Mouse (Mus musculus) MEL-GATA-1-ER (cell line): ENCODE data around the gene Rnf114.

ENCODE experiments used
- DNase-seq: peaks from one replicate; pipeline ENCODE4 v3.0.0-alpha.2; 2012; ENCODE audit warnings: low read depth; ENCODE audit errors: extremely low read depth

Rnf114 gene

DNA sequence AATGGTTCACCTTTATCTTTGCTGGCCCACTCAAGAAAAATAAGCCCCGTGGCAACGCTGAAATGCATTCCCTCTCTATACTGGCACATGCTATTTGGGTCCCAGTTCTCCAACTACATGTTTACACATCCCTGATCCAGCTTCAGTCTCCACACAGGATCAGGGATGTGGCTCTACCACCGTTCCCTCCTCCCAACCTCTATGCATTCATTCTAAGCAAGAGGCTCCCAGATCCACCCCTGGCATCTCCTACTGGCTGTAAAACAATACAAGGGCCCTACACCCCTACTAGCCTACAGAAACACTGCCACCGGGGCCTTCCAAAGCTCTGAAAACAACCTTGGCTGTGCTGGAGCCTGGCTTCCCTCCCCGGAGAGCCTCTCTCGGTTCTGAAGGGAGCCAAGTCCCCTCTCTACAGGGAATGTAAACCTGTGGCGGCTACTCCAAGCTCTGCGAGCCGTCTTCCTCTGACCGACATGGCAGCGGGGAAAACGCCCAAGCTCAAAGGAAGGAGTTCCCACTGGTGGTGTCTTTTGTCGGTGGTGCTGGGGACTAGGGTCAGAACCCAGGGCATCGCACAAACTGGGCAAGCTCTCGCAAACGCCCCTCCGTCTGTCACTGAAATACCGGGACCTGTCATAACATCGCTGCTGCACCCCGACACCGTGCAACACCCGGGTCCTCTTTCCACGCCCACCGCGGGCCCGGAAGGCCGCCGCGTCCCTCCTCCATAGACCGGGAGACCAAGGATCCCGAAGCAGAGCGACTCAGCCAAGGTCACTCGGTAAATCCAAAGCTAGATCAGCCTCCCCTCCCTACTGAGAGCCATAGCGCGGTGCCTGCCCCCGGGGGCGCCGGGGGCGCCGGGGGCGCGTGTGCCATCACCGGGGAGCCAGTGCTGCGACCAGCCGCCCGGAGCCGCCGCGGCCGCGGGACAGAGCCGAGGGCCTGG is at the start of gene Rnf114:
Gene Rnf114 (plus strand): TSS at position 889 of the 952 bp plus-strand sequence.
- DNase-seq = no peak

DNA sequence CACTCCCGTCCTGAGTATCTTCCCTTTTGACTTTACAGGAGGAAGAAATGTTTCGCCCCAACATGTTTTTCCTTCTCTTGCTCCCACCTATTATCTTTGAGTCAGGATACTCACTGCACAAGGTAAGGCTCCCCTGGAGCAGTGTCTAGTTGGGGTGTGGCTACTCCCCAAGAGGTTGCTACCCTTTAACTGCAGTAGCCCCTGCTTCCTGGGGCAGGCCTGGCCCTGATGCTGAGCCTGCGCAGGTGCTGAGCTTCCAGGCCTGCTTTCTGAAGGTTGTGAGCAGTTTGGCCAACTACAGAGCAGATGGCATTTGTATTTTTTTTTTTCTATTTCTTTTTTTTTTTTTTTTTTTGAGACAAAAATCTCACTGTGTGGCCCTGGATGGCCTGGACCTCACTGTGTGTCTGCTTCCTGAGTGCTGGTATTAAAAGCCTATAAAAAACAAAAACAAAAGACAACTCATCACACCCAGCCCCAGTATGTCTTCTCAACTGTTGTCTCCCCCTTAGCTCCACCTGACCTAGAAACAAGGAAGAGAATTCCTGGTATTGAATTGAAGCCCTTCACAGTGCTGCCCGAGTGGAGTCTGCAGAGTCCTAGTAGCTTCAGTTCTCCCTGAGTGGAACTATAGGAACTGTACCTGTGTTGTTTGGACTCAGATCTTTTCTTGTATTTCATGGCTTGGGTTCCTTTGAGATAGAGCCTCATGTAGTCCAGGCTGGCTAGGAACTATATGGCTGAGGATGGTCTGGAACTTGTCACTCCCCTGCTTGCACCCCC is 48.8 kb upstream of the Rnf114 start:
- DNase-seq = no peak

DNA sequence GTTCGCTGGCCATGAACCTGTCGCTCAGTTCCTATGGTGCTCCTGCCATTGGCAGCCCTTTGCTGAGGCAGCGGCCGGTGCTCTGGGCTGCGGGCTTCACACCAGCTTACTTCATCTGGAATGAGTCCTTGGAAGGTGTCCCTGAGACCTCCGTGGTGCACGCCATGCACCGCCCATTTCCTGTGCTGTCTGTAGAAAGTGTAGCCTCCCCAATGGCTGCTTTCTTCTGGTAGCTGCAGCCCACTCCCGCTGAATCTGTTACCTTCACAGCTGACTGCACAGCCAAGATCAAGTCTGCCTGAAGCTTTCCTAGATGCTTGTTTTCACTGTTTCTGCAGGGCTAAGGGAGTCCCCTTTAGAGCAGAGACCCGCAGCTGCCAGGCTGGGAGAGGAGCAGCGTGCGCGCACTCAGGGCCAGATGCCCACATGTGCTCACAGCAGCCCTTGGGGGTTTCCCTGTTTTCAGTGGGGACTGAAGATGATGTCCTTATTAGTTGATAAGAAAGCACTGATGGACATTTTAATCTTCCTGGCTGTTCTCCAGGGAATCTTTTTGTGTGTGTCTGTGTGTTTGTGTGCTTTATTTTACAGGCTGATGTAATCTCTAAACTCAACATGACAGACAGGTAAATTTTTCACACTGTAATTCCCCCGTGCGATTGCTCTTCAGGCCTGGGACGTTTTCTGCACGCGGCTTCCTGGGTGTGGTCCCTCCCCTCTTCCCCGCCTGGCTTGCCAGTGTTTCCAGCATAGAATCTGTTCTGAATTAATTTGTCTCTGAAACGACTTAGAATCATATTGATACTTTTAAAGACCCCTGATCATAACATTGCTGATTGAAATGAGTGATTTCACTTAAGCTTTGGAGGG is 46.3 kb upstream of the Rnf114 start:
- DNase-seq = no peak

DNA sequence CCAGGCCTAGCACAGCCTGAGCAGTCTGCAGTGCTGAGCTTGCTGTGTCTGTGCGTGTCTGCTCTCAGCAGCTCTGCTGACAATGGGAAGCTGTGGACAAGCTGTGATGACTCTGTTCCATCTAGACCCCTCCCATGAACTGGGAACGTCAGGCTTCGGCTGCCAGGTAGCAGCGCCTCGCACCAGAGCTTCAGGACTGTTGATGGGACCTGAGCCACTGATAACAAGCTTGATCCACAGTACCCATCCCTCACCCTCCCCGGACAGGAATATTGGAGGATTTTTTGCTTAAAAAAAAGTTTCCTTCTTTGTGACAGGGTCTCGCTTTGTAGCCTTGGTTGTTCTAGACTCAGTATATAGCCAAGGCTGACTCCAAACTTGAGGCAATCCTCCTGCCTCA is 45.2 kb upstream of the Rnf114 start:
- DNase-seq = no peak

DNA sequence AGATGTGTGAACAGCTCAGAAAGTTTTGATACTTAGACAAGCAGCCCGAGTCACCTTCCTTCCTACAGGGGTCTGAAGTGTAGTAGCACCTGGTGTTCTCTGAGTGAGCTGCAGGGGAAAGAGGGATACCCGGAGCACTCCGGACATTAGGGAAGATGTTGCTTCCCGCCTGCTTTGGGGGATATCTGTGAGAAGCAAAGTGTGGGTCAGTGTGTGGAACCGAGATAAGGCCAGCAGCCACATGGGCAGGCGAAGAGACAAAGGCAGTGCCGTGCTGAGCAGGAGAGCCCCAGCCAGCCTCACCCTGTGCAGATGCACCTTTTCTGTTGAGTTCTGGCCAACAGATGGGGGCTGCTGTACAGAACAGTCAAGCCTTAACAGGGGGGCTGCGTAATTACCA is 44.8 kb upstream of the Rnf114 start:
- no peak for DNase-seq

DNA sequence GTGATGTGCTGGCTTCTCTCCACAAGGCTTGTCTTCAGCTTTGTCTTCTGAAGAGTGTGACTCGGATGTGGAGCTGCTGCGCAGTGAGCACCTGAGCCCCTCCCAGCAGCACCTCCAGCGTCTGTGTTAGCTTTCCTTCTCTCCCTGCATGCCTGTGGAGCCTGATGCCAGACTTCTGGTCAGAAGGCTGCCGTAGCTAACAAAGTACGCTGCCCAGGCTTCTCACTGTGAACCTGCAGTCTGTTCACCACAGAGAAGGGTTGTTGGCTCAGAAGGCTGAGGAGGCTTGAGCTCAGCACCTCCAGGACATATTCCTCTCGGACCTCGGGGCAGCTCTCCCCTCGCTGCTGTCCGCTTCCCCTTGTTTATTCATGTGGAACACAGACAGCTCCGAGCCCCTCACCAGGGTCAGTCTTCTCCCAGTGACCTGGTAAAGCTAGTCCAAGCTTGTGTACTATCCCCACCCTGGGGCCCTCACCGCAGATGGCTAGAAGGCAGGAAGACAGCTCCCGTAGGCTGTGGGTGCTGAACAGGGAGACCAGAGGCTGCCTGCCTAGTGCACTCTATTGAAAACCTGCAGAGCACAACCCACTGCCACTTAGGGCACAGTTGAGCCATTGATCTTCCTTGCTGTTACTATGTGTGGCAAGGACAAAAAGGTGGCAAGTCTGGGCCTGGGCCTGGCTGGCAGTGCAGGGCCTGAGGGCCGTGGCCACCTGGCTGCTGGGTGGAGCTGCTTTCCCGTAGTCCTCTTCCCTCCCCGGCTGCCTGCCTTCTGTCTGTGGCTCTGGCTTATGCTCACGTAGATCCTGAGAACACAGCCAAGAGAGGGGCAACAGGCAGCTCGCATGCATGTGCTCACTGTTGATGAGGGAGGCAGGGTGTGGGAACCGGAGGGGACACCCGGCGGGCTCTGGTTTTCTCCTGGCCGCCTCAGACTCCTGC is 42.8 kb upstream of the Rnf114 start:
- DNase-seq = no peak

DNA sequence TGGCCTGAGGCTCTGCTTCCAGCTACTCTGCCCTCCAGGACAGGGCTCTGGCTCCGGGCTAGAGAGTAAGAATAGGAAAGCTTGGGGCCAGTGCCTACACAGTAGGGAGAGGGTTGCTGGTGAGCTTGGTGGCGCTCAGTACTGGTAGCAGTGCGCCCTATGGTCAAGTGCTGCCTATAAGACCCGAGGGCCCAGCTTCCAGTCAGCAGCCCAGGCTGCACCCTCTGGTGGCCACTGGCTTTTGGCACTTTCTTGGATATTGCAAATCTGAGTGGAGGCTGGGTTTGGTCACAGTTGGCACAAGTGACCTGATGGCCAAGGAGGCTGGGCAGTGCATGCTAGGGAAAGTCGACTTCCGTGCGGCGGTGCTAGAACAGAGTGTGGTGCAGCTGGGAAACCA is 41.8 kb upstream of the Rnf114 start:
- no peak for DNase-seq

DNA sequence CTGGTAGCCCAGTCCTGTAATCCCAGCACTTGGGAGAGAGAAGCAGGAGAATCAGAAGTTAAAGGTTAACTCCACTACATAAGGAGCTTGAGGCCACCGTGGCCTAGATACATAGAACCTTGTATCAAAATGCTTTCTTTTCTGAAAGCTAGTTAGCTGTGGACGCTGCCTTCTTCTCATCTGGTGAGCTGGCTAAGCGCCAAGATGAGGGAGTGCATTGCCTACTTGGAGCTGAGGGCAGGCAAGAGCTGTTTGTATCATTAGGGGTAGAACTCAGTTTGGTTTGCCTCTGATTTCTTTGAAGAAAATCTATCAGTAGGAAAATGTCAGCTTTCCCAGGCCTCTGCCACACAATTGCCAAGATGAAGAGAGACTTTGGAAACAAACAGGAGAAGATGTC is 38.6 kb upstream of the Rnf114 start:
- no peak for DNase-seq

DNA sequence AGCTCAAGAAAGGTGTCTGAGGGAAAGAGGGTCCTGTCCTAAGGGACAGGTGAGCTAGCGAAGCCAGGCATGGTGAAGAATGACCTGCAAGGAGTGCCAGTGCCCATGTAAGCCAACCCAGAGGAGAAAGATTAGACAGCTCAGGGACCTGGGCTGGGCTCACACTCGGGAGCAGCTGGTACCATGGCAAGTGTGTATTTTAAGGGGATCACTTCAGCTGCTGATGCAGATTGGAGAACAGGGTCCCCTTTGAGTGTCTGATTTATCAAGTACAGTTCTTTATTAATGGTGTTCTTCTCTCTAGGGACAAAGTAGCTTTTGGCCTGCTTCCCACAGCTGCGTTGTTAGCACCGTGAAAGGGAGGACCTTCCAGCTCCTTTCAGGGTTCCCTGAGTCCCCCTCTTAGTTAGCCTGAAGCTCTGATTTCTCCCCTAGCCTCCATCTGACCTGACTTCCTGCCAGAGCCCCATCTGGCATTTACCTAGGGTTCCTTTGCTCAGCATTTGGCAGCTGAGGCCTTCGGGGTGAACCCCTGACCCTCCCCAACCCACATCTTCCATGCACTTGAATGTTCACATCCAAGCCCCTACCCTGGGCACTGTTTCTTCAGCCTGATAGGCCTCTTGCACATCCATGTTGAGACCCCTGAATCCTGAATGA is 36.0 kb upstream of the Rnf114 start:
- DNase-seq = no peak

DNA sequence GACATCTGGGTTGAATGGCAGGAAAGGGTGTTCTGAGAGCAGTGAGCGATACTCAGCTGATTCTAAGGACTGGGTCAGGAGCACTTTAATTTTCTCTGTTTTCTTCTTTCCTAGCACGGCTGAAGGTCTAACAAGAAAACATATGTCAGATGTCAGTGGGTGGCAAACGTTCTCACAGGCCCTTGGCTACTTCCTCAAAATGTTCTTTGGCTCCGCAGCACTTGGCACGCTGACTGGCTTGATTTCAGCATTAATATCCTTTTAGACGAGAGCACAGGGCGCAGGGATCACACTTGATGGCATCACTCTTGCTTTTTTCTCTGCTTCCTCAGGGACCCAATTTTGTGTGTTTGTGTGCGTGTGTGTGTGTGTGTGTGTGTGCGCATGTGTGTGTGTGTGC is 35.2 kb upstream of the Rnf114 start:
- no peak for DNase-seq

DNA sequence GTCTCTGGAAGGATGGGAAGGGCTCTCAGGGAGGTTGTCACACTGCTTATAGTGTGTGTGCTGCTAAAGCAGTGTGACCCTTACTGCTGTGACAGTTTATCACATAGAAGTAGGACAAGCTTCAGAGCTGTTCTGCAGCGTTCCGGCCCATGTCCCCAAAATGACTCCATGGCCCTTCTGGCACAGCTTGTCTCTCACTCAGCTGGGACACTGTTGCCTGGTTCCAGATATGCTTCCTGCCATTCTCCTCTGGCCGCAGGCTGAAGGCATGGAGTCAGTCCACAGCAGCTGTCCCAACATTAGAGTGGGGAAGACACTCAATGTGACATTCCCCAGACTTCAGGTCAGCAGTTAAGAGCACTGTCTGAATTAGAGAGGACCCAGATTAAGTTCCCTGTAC is 33.9 kb upstream of the Rnf114 start:
- no peak for DNase-seq

DNA sequence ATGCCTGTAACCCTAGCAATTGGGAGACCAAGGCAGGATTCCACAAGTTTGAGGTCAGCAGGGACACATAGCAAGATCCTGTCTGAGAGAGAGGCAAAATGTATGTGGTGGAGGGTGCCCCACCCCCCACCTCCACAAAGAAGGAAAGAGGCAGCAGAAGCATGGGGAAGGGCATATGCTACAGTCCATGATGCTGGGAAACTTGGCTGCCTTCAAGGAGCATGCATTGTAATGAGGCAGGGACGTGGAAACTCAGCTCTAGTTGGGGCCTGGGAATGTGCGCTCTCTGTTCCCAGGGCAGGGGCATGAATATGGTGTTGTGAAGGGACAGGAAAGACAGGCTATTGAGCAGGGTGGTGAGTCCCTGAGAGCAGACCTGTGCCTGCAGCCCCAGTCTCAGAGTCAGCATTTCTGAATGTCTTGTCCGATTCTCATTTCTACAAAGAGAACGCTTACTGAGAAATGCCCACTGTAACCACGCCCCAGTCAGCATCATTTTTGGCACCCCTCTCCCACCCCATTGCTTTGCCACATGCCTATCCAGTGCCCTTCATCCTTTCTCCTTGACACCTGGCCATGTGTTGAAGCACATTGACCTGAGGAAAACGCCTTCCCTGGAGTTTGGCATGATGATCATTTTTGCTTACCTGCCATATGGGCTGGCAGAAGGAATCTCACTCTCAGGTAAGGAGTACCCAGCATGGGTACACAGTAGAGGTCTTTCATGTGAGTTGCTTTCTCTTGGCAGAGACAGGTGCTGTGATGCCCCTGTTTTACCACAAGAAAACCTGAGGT is 33.2 kb upstream of the Rnf114 start:
- DNase-seq = no peak

DNA sequence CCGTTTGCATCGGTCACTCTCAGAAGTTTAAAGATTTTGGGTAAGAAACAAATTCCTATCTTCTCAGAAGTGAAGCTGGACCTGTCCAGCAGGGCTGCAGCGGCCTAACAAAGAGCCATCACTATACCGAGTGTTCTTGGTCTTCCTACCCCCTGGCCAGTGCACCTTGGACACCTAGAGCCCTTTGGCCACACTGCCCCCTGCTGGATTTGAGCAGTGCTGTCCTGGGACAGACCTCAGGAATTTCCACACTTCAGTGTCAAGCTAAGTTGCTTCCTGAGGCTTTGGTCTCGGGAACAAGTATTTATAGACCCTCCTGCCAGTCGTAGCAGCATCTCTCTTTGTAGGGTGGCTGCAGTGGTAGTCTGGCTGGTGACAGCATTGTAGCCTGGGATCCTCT is 29.5 kb upstream of the Rnf114 start:
- no peak for DNase-seq

DNA sequence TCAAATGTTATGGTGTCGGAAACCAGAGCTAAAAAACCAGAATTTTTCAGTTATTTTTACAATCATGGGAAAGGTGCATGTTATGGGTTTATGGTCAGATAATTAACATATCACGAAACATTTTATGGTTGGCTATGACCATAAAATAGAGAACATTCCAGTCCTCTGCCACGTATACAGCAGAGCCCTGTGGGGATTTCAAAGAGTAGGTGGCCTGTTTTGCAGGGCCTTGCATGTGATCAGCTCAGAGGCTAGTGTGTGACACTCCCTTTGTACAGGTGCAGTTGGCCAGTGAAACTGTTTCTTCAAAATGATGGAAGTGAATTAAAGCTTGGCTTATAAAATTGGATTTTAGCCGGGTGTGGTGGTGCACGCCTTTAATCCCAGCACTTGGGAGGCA is 28.6 kb upstream of the Rnf114 start:
- no peak for DNase-seq

DNA sequence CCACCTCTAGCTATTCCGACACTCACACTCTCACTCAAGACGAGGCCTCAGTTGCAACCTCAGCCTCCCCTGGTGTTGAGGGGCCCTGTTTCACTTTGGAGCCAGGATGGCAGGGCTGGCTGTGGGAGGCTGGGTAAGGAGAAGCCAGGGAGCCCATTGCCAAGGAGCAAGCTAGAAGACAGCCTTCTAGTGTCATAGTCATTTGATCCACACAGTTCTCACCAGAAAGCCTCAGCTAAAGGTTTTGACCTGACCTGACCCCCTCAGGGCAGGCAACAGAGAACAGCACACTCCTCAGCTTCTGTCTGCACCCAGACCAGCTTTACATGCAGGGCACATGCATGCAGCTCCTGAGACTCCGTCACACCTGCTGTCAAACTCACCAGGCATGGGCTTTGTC is 26.5 kb upstream of the Rnf114 start:
- DNase-seq = no peak

DNA sequence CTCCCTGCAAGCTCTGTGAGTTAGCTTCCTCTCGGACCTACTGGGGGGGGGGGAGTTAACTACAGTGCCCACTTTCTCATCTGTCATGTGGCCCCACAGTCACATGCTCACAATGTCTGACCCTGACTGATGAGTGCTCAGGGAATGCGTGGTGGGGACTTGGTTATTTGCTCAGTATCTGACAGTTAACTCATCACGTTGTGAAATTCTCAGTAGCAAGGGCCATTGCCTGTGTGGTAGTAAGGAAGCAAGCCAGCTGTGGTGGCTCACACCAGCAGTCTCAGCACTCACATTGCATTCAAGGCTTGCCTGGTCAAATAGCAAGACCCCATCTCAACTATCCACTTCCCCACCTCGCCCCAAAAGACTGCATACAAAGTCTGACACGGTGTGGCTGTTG is 25.2 kb upstream of the Rnf114 start:
- DNase-seq = no peak

DNA sequence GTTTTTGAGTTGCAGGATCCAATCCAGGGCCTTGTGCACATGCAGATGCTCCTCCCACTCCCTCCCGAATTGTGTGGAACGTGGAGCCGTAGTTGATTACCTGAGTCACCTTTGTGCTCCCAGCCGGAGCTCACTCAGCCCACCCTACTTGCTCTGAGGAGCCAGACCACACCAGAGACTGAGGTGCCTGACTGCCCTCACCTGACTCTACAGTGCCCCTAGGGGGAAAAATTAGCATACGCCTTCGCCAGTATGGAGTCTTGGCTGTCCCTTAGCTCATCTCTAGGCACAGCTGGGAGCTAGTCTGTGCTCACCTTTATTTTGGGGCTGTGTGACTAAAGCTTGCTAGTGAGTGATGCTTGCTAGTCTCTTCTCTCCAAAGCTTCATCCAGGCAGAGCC is 24.0 kb upstream of the Rnf114 start:
- DNase-seq = no peak

DNA sequence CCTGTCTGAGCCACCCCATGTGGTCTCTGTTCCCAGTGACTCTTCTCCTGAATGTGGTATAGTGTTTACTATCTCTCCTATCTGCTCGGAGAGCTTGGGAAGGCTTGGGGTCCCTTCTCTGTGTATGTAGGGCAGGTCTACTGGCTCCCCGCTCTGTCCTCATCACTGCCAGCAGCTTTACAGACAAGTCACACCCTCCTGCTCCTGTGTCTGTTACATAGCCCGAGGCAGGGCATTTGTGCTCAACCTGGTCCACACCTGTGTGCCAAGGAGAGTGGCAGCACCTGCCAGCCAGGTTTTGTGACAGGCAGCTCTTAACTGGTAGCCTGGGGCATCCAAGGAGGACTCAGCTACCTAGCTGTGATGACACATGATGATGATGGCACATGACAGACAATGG is 21.8 kb upstream of the Rnf114 start:
- DNase-seq = no peak

DNA sequence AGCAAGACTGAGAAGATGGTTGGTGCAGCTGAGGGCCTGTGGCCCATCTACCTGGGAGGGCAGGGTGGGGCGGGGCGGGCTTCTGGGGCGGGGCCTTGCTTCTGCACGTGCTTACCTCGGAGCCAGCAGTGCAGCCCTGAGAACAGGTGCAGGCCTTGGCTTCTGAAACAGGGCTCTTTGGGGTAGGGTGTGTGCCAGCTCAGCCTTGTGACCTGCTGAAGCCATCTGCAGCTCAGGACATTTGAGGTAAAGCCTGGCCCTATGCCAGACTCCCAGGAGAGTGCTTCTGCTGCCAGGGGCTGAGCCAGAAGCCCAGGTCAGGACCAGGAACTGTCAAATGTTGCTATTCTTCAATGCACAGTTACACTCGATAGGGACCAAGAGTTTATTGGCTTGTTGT is 20.9 kb upstream of the Rnf114 start:
- no peak for DNase-seq
